Mouse (Mus musculus): ENCODE data around the gene Nfxl1. TPM values are rescaled to one million over a fixed set of nuclear protein-coding genes. Genes with fewer than 3 reads are reported as not detected.
"Not testable (repeated sequence)": the region's sequence is repeated elsewhere in the genome, so short reads cannot be mapped to it uniquely, and the experiment has no call there.

Gene Nfxl1
- 21.8 and 24.8 TPM in 2 replicates for polyA plus RNA-seq (2016; fragmentation: Nextera tagmentation; extraction: Ambion mirVana)

GRCm38 (mm10) chr5:72559544-72560049 is at the start of gene Nfxl1:
Nfxl1 (minus strand) TSS chr5:72559684.
- Histone ChIP-seq H3K4me1 (peaks cover 7% of the 10 kb centered on the region; the same call in 1 of the 2 replicates), H3K27me3 (no peaks in the 10 kb centered on the region), H3K4me3 (replicated peaks) (peak within 1 kb of the TSS; percentile 84), H3K9ac (peak within 1 kb of the TSS; percentile 92), H3K36me3 (replicated peaks) (peaks cover 4% of the 10 kb centered on the region; the same call in 1 of the 2 replicates), H3K27ac (peak within 1 kb of the TSS; percentile 51), H3K9me3 (no peaks in the 10 kb centered on the region), H3K4me2 (peak within 1 kb of the TSS; percentile 80)
- ATAC-seq (ENCODE audit: low FRiP score), result peak; percentile 96
- WGBS, result under 1% methylated on average over 42 of the region's 42 CpGs

DNA sequence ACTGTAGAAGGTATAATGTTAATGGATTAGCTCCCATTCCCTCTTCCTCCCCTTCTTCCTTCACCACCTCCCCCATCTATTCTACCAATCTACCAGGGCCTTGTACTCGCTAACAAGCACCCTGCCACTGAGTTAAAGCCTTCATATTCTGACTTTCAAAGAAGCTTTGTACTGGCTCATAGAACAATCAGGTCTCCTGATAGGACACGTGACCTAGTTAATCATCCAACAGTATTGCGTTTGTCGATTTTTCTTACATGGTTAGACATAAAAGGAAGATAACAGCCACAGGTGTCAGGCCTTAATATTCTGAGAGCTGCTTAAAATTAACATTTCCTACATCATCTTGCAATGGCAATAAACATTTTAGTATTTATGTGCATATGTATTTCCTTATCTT is 43.7 kb upstream of the Nfxl1 start:
- WGBS, result 88% methylated on average over 4 of the region's 4 CpGs
- ATAC-seq (ENCODE audit: low FRiP score), result no peak
- no peaks in the 10 kb centered on the region for H3K27me3 ChIP-seq
- H3K36me3 ChIP-seq (replicated peaks), result no peaks in the 10 kb centered on the region
- H3K9ac ChIP-seq, result no peak overlapping the region
- no peaks in the 10 kb centered on the region for H3K4me1 ChIP-seq
- H3K27ac ChIP-seq, result no peak overlapping the region
- H3K9me3 ChIP-seq, result no peaks in the 10 kb centered on the region
- H3K4me3 ChIP-seq (replicated peaks), result no peak overlapping the region
- H3K4me2 ChIP-seq, result no peak overlapping the region

GRCm38 (mm10) chr5:72601006-72601405 is 41.5 kb upstream of the Nfxl1 start:
- Histone ChIP-seq H3K27ac (no peak overlapping the region), H3K9me3 (no peaks in the 10 kb centered on the region), H3K4me3 (replicated peaks) (no peak overlapping the region), H3K4me1 (no peaks in the 10 kb centered on the region), H3K27me3 (no peaks in the 10 kb centered on the region), H3K36me3 (replicated peaks) (no peaks in the 10 kb centered on the region), H3K9ac (no peak overlapping the region), H3K4me2 (no peak overlapping the region)
- 7% methylated on average over 5 of the region's 5 CpGs for WGBS
- ATAC-seq (ENCODE audit: low FRiP score), result peak; percentile 70; the same call in 1 of the 2 replicates

DNA sequence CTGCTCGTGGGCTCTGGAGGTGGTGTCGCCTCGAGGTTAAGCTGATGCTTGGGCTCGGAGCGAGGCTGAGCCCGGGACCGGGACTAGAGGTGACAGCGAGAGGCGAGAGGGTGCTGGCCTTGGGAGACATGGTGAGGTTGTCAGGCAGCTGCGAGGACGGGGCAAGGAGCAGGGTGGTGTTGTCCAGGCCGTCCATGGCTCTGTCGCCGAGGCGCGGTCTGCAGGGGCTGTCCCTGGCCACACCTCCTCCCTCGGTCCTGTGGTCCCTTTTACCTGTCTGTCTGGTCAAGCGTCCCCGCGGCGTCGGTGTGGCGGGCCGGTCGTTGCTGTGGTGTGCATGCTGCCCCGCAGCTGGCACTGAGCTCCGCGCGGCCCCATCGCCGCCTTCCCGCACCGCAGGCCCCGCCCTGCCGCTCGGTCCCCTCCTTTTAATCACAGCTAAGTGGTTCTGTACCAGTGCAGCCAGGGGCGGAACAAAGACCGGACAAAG is 27.8 kb upstream of the Nfxl1 start, which contains the start of gene Gm5868:
TSS of gene Gm5868 (minus strand) at position 360 of the 490 bp plus-strand sequence.
- Histone ChIP-seq H3K9ac (peak within 1 kb of the TSS; percentile 47; the same call in 1 of the 2 replicates), H3K27ac (no peak within 1 kb of the TSS), H3K27me3 (peaks cover 24% of the 10 kb centered on the region), H3K4me2 (peak within 1 kb of the TSS; percentile 65), H3K4me3 (replicated peaks) (peak within 1 kb of the TSS; percentile 44), H3K4me1 (peaks cover 7% of the 10 kb centered on the region; the same call in 1 of the 2 replicates), H3K9me3 (no peaks in the 10 kb centered on the region), H3K36me3 (replicated peaks) (no peaks in the 10 kb centered on the region)
- WGBS, result 3% methylated on average over 38 of the region's 38 CpGs
- peak; percentile 89 for ATAC-seq (ENCODE audit: low FRiP score)

DNA sequence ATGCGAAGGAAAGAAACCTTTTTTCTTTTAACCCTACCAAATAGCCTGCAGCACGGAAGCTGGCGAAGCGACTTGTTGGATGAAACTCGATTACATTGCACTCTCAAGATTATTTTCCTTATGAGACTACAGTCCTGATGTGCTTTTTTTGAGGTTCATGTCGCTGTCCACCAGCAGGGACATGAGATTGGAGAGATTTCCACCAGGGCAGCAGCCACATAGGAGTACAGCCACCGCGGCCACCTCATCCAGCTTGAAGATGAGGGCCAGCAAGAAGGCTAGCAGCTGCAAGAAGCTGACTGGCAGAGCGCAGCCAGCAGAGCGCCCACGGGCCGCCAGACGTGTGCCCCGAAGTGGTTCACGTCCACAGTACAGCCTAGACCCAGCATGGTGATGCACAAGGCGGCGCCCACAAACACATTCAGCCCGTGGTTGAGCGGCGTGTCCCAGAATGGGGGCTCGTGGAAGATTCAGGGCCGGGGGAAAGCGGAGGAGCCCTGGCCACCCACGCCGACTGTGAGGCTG is 27.2 kb upstream of the Nfxl1 start:
- H3K9me3 ChIP-seq; H3K4me1 ChIP-seq; H3K36me3 ChIP-seq (replicated peaks); H3K27ac ChIP-seq: not testable (repeated sequence)
- Histone ChIP-seq H3K27me3 (peaks cover 27% of the 10 kb centered on the region), H3K9ac (peak overlapping the region; percentile 47; the same call in 1 of the 2 replicates), H3K4me2 (peak overlapping the region; percentile 65), H3K4me3 (replicated peaks) (peak overlapping the region; percentile 44)
- 42% methylated on average over 25 of the region's 25 CpGs for WGBS
- peak; percentile 18; the same call in 1 of the 2 replicates for ATAC-seq (ENCODE audit: low FRiP score)

DNA sequence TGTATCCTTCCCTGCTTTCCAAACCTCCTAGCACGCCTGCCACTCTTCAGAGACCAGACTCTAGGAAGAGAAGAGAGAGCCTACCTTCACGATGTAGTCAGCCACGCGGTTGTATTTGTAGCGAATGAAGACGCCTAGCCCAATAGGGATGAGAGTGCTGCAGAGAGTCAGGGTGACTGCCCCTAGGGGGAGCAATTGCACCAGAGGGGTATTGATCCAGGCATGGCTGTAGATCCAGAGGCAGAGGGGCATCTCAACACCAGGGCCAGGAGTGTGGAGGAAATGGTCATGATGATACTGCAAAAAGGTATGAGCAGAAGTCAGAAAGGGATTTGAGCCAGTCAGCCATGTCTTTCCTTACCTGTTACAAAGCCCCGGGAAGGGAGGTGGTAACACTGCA is 26.6 kb upstream of the Nfxl1 start:
- H3K27me3 ChIP-seq, result peaks cover 32% of the 10 kb centered on the region
- ATAC-seq (ENCODE audit: low FRiP score); H3K4me2 ChIP-seq; H3K27ac ChIP-seq; H3K9ac ChIP-seq; H3K9me3 ChIP-seq; H3K4me1 ChIP-seq; H3K36me3 ChIP-seq (replicated peaks); H3K4me3 ChIP-seq (replicated peaks): not testable (repeated sequence)
- 47% methylated on average over 7 of the region's 7 CpGs for WGBS

DNA sequence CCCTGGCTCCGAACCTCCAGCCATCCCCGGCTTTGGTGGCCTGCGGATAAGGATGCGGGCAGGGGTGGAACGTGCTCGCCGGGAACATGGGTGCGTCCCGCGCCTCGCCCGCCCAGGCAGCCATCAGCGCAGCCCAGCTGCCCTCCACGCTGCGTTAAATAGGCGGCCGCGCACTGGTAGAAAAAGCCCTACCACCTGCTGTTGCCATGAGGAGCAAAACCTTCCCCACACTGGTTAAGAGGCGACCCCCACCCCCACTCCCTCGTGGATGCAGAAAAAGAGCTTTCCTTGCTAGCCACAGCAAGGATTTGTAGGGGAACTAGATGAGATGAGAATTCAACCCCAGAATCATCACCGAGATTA is 21.5 kb upstream of the Nfxl1 start, which contains the start of gene Zar1:
TSS of gene Zar1 (minus strand) at position 285 of the 363 bp plus-strand sequence.
- ATAC-seq (ENCODE audit: low FRiP score), result peak; percentile 67
- not testable (repeated sequence) for H3K36me3 ChIP-seq (replicated peaks); H3K27ac ChIP-seq; H3K4me1 ChIP-seq; H3K9me3 ChIP-seq
- Histone ChIP-seq H3K4me3 (replicated peaks) (peak within 1 kb of the TSS; percentile 45), H3K4me2 (peak within 1 kb of the TSS; percentile 73), H3K9ac (peak within 1 kb of the TSS; percentile 61), H3K27me3 (peaks cover 29% of the 10 kb centered on the region)
- WGBS, result 9% methylated on average over 19 of the region's 21 CpGs

DNA sequence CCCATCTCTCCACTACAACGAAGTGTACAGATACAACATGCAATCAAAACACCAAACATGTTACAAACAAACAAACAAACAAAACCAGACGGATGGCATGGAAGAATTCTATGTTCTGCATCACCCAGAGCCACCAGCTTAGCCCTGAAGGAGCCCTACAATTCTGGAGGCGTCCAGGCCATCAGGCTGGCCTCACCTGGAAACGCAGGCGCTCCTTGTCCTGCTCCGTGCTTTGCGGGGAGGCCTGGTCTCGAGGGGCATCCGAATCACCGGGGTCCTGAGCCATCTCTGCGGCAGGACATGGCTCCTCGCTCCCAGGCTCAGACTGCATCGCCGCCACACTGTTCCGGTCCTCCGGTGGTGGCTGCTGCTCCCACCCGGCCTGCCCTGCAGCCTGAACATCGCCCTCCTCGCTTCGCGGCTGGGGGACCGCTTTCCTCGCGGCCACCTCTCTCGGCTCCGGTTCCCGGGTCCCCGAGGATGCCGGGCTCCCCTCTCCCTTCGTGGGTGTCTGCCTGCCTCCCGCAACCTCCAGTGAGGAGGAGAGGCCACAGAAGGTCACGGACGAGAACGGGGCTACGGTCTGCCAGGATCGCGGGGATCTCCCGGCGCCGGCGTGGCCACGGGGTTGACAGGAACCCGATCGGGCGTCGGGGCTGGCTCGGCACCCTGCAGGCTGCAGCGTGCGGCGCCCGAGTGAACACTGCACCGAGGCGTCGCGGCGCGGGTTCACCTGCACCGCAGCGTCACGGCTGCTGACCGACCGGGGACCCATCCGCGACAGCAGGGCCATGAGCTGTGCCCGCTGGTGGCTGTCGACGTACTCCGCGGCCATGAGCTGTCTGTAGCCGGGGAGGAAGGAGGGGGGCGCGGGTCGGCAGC is 20.8 kb upstream of the Nfxl1 start:
- Histone ChIP-seq H3K4me2 (peak overlapping the region; percentile 73), H3K4me3 (replicated peaks) (peak overlapping the region; percentile 45), H3K27me3 (peaks cover 26% of the 10 kb centered on the region), H3K9ac (peak overlapping the region; percentile 61)
- H3K9me3 ChIP-seq; H3K4me1 ChIP-seq; H3K36me3 ChIP-seq (replicated peaks); H3K27ac ChIP-seq: not testable (repeated sequence)
- WGBS, result 6% methylated on average over 57 of the region's 73 CpGs
- peak; percentile 83 for ATAC-seq (ENCODE audit: low FRiP score)

GRCm38 (mm10) chr5:72579599-72579998 is 20.1 kb upstream of the Nfxl1 start:
- not testable (repeated sequence) for H3K4me2 ChIP-seq; H3K4me3 ChIP-seq (replicated peaks); H3K27ac ChIP-seq; H3K9ac ChIP-seq; H3K9me3 ChIP-seq; ATAC-seq (ENCODE audit: low FRiP score); H3K4me1 ChIP-seq; H3K36me3 ChIP-seq (replicated peaks)
- 56% methylated on average over 10 of the region's 10 CpGs for WGBS
- peaks cover 26% of the 10 kb centered on the region for H3K27me3 ChIP-seq

DNA sequence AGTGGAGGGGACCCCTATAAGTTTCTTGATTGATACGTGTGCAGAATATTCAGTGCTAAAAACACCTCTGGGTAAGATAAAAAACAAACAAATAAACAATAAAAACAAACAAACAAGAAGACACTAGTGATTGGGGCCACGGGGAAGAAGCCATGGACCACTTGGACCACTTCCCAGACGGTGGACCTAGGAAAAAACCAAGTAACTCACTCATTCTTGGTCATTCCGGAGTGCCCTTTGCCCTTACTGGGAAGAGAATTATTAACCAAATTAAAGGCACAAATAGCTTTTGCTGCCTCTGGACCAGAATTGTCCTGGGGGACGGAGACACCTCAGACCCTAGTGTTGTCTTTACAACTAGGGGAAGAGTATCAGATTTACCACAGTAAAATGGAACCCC is 6.1 kb upstream of the Nfxl1 start:
- 95% methylated on average over 5 of the region's 5 CpGs for WGBS
- no peaks in the 10 kb centered on the region for H3K4me1 ChIP-seq
- ATAC-seq (ENCODE audit: low FRiP score), result no peak

GRCm38 (mm10) chr5:72563183-72563582 is 3.7 kb upstream of the Nfxl1 start:
- not testable (repeated sequence) for H3K36me3 ChIP-seq (replicated peaks); H3K27ac ChIP-seq; ATAC-seq (ENCODE audit: low FRiP score); H3K27me3 ChIP-seq; H3K4me1 ChIP-seq; H3K9ac ChIP-seq; H3K9me3 ChIP-seq; H3K4me2 ChIP-seq; H3K4me3 ChIP-seq (replicated peaks)
- WGBS, result 92% methylated on average over 2 of the region's 2 CpGs

More for the DNA sequence above, 6.1 kb upstream of the Nfxl1 start:
- Histone ChIP-seq H3K9me3 (no peaks in the 10 kb centered on the region), H3K4me3 (replicated peaks) (no peak overlapping the region), H3K27ac (no peak overlapping the region), H3K9ac (no peak overlapping the region), H3K27me3 (no peaks in the 10 kb centered on the region), H3K4me2 (no peak overlapping the region), H3K36me3 (replicated peaks) (no peaks in the 10 kb centered on the region)

- no peak for ATAC-seq (ENCODE audit: low FRiP score)
- H3K4me1 ChIP-seq, result peaks cover 7% of the 10 kb centered on the region; the same call in 1 of the 2 replicates
- H3K4me2 ChIP-seq, result no peak overlapping the region
- no peaks in the 10 kb centered on the region for H3K9me3 ChIP-seq
- no peak overlapping the region for H3K27ac ChIP-seq
- WGBS, result 82% methylated on average over 3 of the region's 3 CpGs
- no peaks in the 10 kb centered on the region for H3K27me3 ChIP-seq
- no peaks in the 10 kb centered on the region for H3K36me3 ChIP-seq (replicated peaks)
- H3K9ac ChIP-seq, result no peak overlapping the region
- no peak overlapping the region for H3K4me3 ChIP-seq (replicated peaks)
Measured at GRCm38 (mm10) chr5:72560976-72561628, 1.6 kb upstream of the Nfxl1 start.

Measured in forebrain, embryonic 12.5 days (tissue).